Mouse (Mus musculus) kidney, postnatal 14 days (tissue): ENCODE results near the gene Vmn2r20.
A peak's percentile ranks its signal among the peaks of the same experiment; 100 is the strongest.
"Not testable (repeated sequence)": the region's sequence is repeated elsewhere in the genome, so short reads cannot be mapped to it uniquely, and the experiment has no call there.

ENCODE experiments used
- DNase-seq: peaks from one replicate; pipeline ENCODE4 v3.0.0; 2022; ENCODE audit warnings: mixed read lengths

Gene Vmn2r20

DNA sequence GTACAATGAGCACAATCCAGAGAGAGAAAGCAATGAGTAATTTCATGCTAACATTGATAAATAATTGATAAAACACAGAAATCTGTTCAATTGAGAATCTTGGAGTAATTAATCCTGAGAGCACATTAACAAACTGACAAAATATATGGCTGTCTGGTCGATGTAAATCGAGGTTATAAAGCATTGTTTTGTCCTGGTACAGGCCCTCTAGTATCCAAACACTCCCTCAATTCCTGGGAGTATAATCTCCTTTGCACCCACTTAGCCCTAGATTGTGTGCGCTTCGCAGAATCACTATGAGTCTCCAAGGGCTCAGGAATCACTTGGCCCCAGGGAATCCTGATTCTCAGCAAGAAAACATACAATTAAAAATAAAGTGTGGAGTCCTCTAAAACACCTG, at the start of gene Vmn2r20:
Gene Vmn2r20 (minus strand): TSS at position 101 of the 400 bp plus-strand sequence.
- not testable (repeated sequence) for DNase-seq

DNA sequence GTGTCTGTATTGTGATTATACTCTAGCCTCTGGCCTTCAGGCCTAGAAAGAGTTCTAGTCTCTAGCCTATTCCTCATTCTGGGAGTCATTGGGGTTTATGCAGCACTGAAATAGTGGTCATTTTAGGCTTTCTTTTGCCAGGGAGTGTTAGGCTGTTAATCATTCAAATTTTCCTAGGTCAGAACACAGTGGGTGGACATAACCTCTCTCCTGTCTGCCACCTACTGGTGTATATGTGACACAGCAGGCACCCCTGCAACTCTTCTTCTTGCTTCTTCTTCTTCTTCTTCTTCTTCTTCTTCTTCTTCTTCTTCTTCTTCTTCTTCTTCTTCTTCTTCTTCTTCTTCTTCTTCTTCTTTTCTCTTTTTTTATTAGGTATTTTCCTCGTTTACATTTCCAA, 6.5 kb upstream of the Vmn2r20 start:
- not testable (repeated sequence) for DNase-seq

DNA sequence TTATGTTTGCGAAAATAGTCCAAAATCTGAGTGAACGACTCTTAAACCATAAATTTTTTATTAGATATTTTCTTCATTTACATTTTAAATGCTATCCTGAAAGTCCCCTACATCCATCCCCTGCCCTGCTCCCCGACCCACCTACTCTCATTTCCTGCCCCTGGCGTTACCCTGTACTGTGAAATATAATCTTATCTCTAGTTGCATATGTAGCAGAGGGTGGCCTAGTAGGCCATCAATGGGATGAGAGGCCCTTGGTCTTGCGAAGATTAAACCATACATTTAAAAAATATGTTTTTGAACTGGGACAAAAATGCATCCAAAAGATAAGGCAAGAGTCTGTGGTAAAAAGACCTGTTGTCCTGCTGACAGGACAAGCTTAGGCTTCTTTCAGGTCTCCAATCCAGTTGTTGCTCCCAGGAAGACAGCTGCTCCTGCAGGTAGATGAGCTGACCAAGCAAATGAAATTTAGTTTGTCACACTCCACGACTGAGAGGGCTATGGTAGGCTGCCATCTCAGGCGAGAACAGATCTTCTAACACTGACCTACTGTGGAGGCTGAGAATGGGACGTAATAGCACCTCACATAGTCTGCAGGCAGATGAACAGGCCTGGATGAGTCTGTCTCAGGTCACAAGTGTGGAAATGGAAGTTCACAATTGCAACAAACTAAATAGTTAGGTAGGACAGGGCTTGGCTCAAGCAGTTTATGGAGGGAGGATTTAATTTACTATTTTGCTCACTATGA, 10.8 kb downstream of the Vmn2r20 start:
- DNase-seq, result not testable (repeated sequence)

DNA sequence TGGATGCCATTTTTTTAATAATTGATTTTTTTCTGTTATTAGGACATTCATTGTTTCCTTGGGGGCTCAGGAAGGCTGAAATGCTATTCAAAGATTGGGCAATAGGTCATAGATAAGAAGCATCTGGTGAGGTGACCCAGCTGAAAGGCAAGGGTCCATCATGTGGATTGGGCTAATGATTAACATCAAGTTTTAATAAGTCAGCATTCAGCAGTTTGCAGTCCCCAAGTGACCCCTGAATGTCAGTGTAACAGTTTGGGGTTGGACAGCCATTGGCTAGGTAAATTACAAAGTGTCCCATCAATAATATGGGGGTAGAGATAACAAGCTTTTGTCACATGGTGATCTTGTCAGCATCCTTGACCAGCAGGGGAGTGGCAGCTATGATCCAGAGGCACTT, 29.1 kb downstream of the Vmn2r20 start:
- not testable (repeated sequence) for DNase-seq

DNA sequence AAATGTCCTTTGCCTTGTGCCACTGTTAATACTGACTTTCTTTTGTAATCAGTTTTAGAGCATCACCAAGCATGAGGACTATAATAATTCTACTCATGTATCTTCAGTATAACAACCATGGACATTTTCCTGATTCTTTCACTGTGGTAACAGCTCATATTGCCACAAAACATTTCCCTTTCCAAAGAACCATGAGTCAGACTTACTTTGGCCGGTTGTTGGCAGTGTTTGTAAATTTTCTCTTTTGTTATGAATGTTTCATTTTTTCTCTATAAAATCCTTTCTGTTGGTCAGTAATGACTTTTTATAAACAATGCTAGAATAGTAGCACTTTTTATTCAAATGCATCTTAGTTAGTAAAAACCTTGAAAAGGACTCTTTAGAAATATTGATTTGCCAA, 71.8 kb downstream of the Vmn2r20 start:
- DNase-seq, result no peak

DNA sequence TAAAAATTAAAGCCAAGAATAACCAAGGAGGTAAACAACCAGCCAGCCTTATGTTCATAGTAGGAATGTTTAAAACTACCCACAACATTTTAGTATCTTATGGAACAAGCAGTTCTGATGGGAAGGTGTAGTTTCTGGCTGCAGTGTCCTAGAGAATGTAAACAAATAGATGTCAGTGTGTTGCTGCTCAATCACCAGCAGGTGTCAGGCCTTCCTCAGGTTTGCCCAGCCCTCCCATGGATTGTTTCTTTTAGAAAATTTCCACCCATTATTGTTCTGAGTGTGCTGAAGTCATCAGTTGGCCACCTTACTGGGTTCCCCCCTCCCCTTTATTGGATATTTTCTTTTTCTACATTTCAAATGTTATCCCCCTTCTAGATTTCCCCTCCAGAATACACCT, 77.8 kb downstream of the Vmn2r20 start:
- DNase-seq, result peak; percentile 2

DNA sequence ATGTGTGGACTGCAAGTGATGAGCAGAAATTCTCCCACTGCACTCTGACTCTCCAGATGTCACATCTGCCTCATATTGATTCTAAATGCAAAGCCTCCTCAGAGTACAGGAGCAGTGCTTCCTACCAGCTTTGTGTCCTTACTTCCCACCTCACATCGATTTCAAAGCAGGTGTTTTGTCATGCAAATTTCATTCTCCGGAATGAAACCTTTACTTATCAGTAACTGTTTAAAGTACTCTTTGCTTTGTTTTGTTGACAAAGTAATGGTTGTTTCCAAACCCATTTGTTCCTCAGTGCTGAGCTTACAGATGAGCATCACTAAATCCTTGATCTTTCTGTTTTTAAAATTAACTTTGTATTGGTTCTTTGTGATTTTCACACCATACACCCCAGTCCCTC, 85.4 kb downstream of the Vmn2r20 start:
- DNase-seq, result no peak
